Mouse (Mus musculus) heart, embryonic 11.5 days (tissue): ENCODE results near the gene Akap1. TPM values are rescaled to one million over a fixed set of nuclear protein-coding genes. Genes with fewer than 3 reads are reported as not detected.
"Not testable (repeated sequence)": the region's sequence is repeated elsewhere in the genome, so short reads cannot be mapped to it uniquely, and the experiment has no call there.

Source experiments
- ATAC-seq: fragments of 200-750 bp; cut with Nextera tagmentation; replicated peaks from 2 replicates; pipeline ENCODE4 v1.8.0; 2017; ENCODE audit warnings: moderate library complexity; ENCODE audit not compliant: insufficient number of reproducible peaks, low FRiP score, low TSS enrichment
- H3K27ac ChIP-seq: fragments of 300-500 bp; sonication (generic); 2 replicates; pipeline ENCODE4 v1.5.1; 2014; ENCODE audit warnings: mild to moderate bottlenecking, low read depth, low read length
- H3K27me3 ChIP-seq: fragments of 300-500 bp; sonication (generic); 2 replicates; pipeline ENCODE4 v1.6.1; 2014; ENCODE audit warnings: mild to moderate bottlenecking, low read length, mixed read lengths; ENCODE audit not compliant: control insufficient read depth, insufficient read depth
- H3K36me3 ChIP-seq: fragments of 300-500 bp; sonication (generic); 2 replicates; pipeline ENCODE4 v1.6.1; 2014; ENCODE audit warnings: mild to moderate bottlenecking, low read length, moderate library complexity, mixed read lengths; ENCODE audit not compliant: control insufficient read depth, insufficient read depth
- H3K4me1 ChIP-seq: fragments of 300-500 bp; sonication (generic); 2 replicates; pipeline ENCODE4 v1.6.1; 2014; ENCODE audit warnings: low read length; ENCODE audit not compliant: control insufficient read depth, insufficient read depth
- H3K4me2 ChIP-seq: fragments of 300-500 bp; sonication (generic); 2 replicates; pipeline ENCODE4 v1.6.1; 2014; ENCODE audit warnings: mild to moderate bottlenecking, moderate library complexity
- H3K4me3 ChIP-seq: fragments of 300-500 bp; sonication (generic); 2 replicates; pipeline ENCODE4 v1.5.1; 2014; ENCODE audit warnings: low read depth, low read length
- H3K9ac ChIP-seq: fragments of 300-500 bp; sonication (generic); 2 replicates; pipeline ENCODE4 v1.6.1; 2014; ENCODE audit warnings: mild to moderate bottlenecking, low read depth, low read length, moderate library complexity
- H3K9me3 ChIP-seq: fragments of 300-500 bp; sonication (generic); replicated peaks from 2 replicates; pipeline ENCODE4 v1.6.1; 2016; ENCODE audit warnings: low read length; ENCODE audit not compliant: control insufficient read depth
- WGBS: fragments of 180-500 bp; shearing (Covaris S2); extraction: QIAGEN DNeasy Blood & Tissue Kit; methylation state at CpG from one replicate; pipeline ENCODE4 v1.1.7; 2014; ENCODE audit not compliant: insufficient replicate concordance; 5-methylcytosine and 5-hydroxymethylcytosine counted together
- polyA plus RNA-seq: library from polyadenylated mRNA; unstranded; fragments of >200 nt; fragmentation: Nextera tagmentation; extraction: Ambion mirVana; gene quantifications from 2 replicates; pipeline ENCODE4 v1.2.1, GENCODE M21; 2014

The Akap1 gene
- polyA plus RNA-seq, 1 experiment from 2014 or later: 24.7 TPM

DNA sequence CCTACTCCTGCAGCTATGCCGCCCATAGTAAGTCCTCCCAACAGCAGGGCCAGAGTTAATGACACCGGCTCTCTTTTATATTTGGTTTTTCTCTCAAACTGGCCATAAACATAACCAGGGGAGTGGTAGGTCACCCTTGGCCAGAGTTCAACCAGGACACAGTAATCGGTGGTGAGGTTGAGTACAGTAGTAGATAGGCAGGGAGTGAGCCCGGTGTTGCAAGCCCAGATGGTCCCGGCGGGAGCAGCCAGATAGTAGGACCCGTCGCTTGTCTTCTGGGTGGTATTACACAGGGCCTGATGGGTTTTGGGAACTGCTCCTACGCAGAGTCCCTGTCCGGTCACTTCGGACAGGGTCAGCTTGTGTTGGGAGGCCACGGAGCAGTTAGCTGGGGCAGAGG is 27.1 kb upstream of the Akap1 start:
- H3K4me1 ChIP-seq, ATAC-seq, H3K36me3 ChIP-seq, H3K4me3 ChIP-seq, H3K9me3 ChIP-seq, H3K9ac ChIP-seq, H3K27me3 ChIP-seq, H3K4me2 ChIP-seq, H3K27ac ChIP-seq: not testable (repeated sequence)
- 99% methylated on average over 6 of the region's 12 CpGs for WGBS

GRCm38 (mm10) chr11:88890904-88891303 is 26.5 kb upstream of the Akap1 start:
- H3K27ac ChIP-seq, H3K4me3 ChIP-seq, H3K4me1 ChIP-seq, H3K9me3 ChIP-seq, H3K9ac ChIP-seq, H3K36me3 ChIP-seq, H3K27me3 ChIP-seq, H3K4me2 ChIP-seq, ATAC-seq: not testable (repeated sequence)
- WGBS: 81% methylated on average over 7 of the region's 11 CpGs

DNA sequence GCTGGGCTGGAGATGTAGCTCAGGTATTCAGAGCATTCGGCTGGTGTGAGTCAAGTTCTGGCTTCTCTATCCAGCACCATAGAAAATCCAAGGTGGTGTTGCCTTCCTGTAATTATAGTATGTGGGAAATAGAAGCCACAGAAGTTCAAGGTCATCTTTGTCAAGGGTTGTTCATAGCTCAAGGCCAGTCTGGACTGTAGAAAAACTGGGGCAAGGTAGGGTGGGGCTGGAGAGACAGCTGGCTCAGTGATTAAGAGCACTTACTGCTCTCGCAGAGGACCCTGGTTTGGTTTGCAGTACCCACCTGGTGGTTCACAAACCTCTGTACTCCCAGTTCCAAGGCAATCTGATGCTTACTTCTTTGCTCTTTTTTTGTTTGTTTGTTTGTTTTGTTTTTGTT is 24.6 kb upstream of the Akap1 start:
- Histone ChIP-seq H3K9me3 (no peaks in the 10 kb centered on the region), H3K27me3 (no peaks in the 10 kb centered on the region), H3K27ac (no peak overlapping the region), H3K36me3 (no peaks in the 10 kb centered on the region), H3K4me3 (no peak overlapping the region), H3K9ac (no peak overlapping the region), H3K4me2 (no peak overlapping the region), H3K4me1 (no peaks in the 10 kb centered on the region)
- ATAC-seq: no peak
- WGBS: 73% methylated on average over 2 of the region's 2 CpGs

DNA sequence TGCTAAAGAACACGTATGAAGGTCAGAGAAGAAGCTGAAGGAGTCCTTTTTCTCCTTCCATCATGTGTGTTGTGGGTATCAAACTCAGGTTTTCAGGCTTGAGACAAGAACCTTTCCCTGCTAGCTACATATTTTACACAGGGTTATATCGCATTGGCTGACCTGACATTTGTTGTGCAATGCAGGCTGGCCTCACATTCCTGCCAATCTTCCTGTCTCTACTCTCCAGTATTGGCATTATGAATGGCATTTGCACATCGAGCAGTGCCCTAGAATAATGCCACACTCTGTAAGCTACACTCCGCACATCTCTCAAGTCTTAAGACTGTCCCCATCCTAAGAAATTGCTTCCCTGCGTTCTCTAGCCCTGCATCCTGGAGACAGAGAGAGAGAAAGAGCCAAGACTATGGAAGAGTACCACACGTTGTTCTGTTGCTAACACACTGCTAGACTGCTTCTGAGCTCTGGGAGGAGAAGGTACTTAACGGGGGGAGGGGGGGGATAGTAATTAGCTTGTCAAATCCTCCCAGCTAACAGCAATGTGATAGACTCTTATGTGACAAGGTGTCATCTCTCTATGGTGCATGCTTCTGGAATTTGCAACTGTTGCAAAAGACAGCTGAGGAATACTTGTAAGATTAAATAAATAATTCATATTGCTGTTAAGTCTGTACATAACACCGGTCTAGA is 20.1 kb upstream of the Akap1 start:
- Histone ChIP-seq H3K4me3 (no peak overlapping the region), H3K9ac (no peak overlapping the region), H3K4me1 (no peaks in the 10 kb centered on the region), H3K9me3 (no peaks in the 10 kb centered on the region), H3K27ac (no peak overlapping the region), H3K4me2 (no peak overlapping the region), H3K36me3 (no peaks in the 10 kb centered on the region), H3K27me3 (no peaks in the 10 kb centered on the region)
- WGBS: 63% methylated on average over 8 of the region's 8 CpGs
- no peak for ATAC-seq

- ATAC-seq: no peak
- no peak overlapping the region for H3K9ac ChIP-seq
- 83% methylated on average over 12 of the region's 12 CpGs for WGBS
- no peaks in the 10 kb centered on the region for H3K36me3 ChIP-seq
- H3K4me3 ChIP-seq: no peak overlapping the region
- no peak overlapping the region for H3K4me2 ChIP-seq
- peaks cover 4% of the 10 kb centered on the region for H3K27me3 ChIP-seq
- no peaks in the 10 kb centered on the region for H3K4me1 ChIP-seq
- H3K27ac ChIP-seq: no peak overlapping the region
- no peaks in the 10 kb centered on the region for H3K9me3 ChIP-seq
These were observed 13.6 kb upstream of the Akap1 start for GRCm38 (mm10) chr11:88878011-88878410.

GRCm38 (mm10) chr11:88873667-88874030 is 9.3 kb upstream of the Akap1 start:
- H3K27me3 ChIP-seq: peaks cover 8% of the 10 kb centered on the region

DNA sequence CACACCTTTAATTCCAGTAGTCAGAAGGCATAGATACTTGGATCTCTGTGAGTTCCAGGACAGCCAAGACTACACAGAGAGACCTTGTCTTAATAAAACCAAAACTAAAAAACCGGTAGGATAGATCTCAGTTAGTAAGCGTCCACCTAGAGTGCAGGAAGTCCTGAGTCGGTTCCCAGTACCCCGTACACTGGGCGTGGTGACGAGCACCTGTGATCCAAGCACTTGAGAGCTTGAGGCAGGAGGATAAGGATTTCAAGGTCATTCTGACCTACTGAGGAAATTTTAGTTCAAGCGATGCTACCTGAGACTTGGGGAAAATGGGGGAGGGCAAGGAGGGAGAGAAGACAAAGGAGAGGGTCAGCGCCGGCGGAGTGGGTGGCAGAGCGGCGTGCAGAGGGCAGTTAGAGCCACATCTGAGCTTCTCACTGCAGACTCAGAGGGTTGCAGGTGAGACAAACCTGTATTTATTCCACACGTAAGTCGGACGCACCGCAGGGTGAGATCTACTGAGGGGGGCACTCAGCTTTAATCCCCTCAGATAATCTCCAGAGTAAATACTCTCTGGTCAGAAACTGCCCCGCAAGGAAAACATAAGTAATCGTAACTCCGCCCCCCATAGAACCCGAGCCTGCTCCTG is 8.8 kb upstream of the Akap1 start:
- peaks cover 8% of the 10 kb centered on the region for H3K27me3 ChIP-seq
- H3K9ac ChIP-seq: peak overlapping the region; percentile 63
- H3K4me3 ChIP-seq: peak overlapping the region; percentile 50
- no peaks in the 10 kb centered on the region for H3K9me3 ChIP-seq
- H3K4me1 ChIP-seq: no peaks in the 10 kb centered on the region
- no peak overlapping the region for H3K27ac ChIP-seq
- H3K4me2 ChIP-seq: peak overlapping the region; percentile 82
- H3K36me3 ChIP-seq: no peaks in the 10 kb centered on the region
- 2% methylated on average over 20 of the region's 20 CpGs for WGBS
- ATAC-seq: no peak

More at GRCm38 (mm10) chr11:88873667-88874030, 9.3 kb upstream of the Akap1 start:
- peak overlapping the region; percentile 63 for H3K9ac ChIP-seq
- no peaks in the 10 kb centered on the region for H3K9me3 ChIP-seq
- no peaks in the 10 kb centered on the region for H3K36me3 ChIP-seq
- no peak overlapping the region for H3K27ac ChIP-seq
- no peaks in the 10 kb centered on the region for H3K4me1 ChIP-seq
- H3K4me3 ChIP-seq: peak overlapping the region; percentile 50
- no peak for ATAC-seq
- H3K4me2 ChIP-seq: peak overlapping the region; percentile 82
- 4% methylated on average over 10 of the region's 10 CpGs for WGBS

DNA sequence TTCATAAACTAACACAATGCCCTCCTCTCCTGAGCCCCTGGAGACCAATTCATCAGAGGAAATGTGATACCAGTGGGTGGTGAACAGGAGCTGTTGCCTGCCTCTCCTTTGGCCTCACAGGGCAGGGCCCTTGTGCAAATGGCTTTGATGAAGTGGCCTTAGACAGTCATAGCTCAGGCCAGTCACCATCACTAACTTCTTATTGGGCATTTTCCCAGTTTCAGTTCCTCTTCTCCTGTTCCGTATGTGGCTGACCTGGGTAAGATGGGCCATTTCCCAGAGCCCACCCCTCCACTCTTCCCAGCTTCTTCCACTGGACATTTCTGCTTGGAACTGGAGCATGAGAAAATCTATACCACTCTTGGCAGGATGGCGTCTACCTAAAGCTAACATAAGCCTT is 5.1 kb upstream of the Akap1 start:
- Histone ChIP-seq H3K27me3 (peaks cover 8% of the 10 kb centered on the region), H3K4me2 (no peak overlapping the region), H3K9me3 (no peaks in the 10 kb centered on the region), H3K27ac (no peak overlapping the region), H3K36me3 (no peaks in the 10 kb centered on the region), H3K9ac (no peak overlapping the region), H3K4me3 (no peak overlapping the region), H3K4me1 (no peaks in the 10 kb centered on the region)
- ATAC-seq: no peak
- 83% methylated on average over 2 of the region's 2 CpGs for WGBS
